Mouse (Mus musculus) lung, adult 2 months (tissue): ENCODE results near the gene 1700012B09Rik. TPM values are rescaled to one million over a fixed set of nuclear protein-coding genes. Genes with fewer than 3 reads are reported as not detected.

Experiments used
- DNase-seq: peaks from one replicate; pipeline ENCODE4 v3.0.0; 2022
- H3K4me1 ChIP-seq: fragments of 200-500 bp; 2 replicates; pipeline ENCODE4 v1.6.1; 2011; ENCODE audit warnings: low read length; ENCODE audit not compliant: control insufficient read depth, insufficient read depth
- H3K4me3 ChIP-seq: fragments of 200-500 bp; replicated peaks from 2 replicates; pipeline ENCODE3; 2011; ENCODE audit warnings: low read depth, mild to moderate bottlenecking, control low read depth, low read length; ENCODE audit errors: extremely low read depth
- CTCF ChIP-seq: fragments of 200-500 bp; IDR thresholded peaks from 2 replicates; pipeline ENCODE4 v1.5.1; 2011; ENCODE audit warnings: mild to moderate bottlenecking, low read length, control low read depth; ENCODE audit not compliant: insufficient read depth
- POLR2A ChIP-seq: fragments of 200-500 bp; IDR thresholded peaks from 2 replicates; pipeline ENCODE4 v1.6.1; 2011; ENCODE audit warnings: low read depth, mild to moderate bottlenecking, control low read depth, low read length, borderline replicate concordance; ENCODE audit errors: extremely low read depth
- WGBS: fragments of 180-500 bp; shearing (Covaris S2); methylation state at CpG from one replicate; pipeline ENCODE4 v1.1.7; 2018; 5-methylcytosine and 5-hydroxymethylcytosine counted together
- polyA plus RNA-seq: library from polyadenylated mRNA; depleted of rRNA; stranded (reverse); fragments of >200 nt; gene quantifications from 2 replicates; pipeline ENCODE4 v1.2.3, GENCODE M21; 2012

1700012B09Rik gene
- polyA plus RNA-seq, 1 experiment: 0.72 TPM

DNA sequence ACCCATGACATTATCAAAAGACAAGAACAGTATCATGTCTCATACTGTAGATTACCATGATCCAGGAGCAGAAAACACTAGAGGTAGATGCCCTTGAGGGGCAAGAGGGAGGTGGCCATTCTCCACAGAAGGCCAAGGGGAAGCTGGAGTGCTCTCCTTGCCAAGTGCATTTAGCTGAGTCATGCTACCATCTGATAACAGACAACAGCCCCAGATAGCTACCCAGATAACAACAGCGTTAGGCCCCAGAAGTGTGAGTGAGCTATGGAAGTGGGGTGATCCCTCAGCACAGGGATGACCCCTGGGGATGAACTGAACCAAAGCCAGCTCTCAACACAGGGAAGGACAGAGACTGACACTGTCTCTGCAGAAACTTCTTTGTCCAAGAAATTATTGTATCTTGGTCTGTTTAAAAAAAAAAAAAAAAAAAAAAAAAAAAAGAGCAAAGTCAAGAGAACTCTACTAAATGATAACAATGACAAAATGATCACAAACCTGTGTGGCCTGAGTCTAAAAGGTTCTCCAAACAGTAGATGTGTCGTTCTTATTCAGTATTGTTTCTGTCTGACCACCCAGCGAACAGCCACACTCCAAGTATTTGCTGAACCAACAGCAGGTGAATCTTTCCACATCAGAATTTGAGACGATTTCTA, 31.2 kb downstream of the 1700012B09Rik start:
- Histone ChIP-seq H3K4me3 (no peak overlapping the region), H3K4me1 (peaks cover 6% of the 10 kb centered on the region)
- WGBS: 62% methylated on average over 4 of the region's 4 CpGs
- no peak for DNase-seq
- no peak for TF ChIP-seq CTCF
- no peak for TF ChIP-seq POLR2A

DNA sequence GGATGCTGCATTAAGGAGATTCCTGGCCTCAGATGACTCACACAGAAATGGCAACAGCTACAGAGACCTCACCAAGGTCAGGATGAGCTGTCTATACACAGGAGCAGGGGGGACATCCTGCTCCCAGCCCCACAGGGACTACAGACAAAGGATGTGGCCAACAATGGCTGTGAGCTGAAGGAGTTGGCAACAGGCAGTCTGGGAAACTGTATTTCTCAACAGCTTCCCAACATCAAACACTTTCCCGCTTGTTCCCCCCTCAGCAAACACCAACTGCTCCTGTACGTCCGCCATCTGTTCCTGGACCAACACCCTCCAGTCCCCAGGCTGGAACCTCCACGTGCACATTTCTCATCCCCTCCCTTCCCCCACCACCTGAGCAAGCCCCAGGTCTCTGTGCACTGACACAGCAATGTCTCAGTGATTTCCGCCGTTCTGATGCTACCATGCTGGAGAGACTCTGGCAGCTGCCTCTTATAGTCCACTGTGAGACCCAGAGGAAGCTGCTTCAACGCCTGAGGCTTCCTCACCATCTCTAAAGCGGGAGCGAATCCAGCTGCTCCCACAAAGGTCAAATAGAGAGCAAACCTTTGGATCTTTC, 39.8 kb downstream of the 1700012B09Rik start:
- WGBS: 27% methylated on average over 9 of the region's 9 CpGs
- DNase-seq: no peak

DNA sequence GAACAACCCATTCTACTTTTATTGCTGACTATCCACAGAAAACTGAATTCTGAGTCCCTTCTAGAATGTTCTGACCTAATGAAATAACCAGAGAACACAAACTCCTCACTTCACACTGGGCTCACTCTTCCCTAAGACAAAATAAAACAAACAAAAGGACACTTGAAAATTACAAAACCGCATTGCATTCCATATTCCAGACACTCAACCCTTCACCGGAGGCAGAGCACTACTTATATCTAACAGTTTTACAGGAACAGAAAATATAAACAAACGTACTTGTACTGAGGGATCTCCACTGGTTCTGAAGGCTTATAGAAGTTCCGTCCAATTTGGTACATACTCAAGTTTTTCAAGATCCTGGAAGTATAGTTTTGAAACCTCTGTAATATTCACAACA, 42.5 kb downstream of the 1700012B09Rik start:
- H3K4me1 ChIP-seq: peaks cover 8% of the 10 kb centered on the region
- TF ChIP-seq POLR2A (no peak), CTCF (no peak)
- H3K4me3 ChIP-seq: no peak overlapping the region
- DNase-seq: no peak
- 52% methylated on average over 4 of the region's 4 CpGs for WGBS

More for the DNA sequence above, 39.8 kb downstream of the 1700012B09Rik start:
- H3K4me1 ChIP-seq: peaks cover 8% of the 10 kb centered on the region
- no peak overlapping the region for H3K4me3 ChIP-seq
- TF ChIP-seq CTCF: no peak
- TF ChIP-seq POLR2A: no peak

DNA sequence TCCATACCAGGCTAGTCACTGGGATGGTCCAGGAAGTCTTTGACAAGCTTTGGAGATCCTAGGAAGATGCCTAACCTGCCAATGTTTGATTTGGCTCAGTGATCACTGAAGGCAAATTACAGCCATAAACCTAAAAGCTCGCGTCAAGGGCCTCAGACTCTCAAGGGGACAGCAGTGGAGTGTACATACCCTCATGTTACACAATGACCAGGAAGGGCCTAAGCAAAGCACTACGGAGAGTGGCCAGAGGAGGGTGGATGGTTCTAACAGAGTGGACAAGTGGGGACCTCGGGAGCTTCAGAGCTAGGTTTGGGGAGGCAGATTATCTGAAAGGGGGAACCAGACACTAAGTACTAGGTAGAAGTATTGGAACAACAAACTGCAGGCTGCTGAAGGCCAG, 44.2 kb downstream of the 1700012B09Rik start:
- WGBS: 69% methylated on average over 4 of the region's 4 CpGs
- TF ChIP-seq POLR2A: no peak
- no peak for TF ChIP-seq CTCF
- no peak for DNase-seq
- no peak overlapping the region for H3K4me3 ChIP-seq
- H3K4me1 ChIP-seq: peaks cover 8% of the 10 kb centered on the region

DNA sequence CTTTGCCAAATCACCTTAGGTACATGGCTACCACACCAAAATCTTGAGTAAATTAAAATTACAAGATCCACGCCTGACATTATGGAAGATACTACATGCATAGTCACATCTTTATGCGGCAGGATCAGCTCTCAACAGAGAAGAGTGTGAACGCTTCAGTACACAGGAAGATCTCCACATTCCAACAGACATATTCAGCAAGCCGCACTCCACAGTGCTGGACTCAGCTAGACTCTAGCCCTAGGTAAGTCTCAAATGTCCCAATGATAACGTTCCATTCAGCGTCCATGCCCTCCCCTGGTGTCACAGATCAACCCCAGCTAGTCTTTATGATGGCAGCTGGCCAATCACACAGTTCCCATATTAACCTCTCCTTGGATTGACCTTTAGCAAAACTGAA, 44.8 kb downstream of the 1700012B09Rik start:
- Histone ChIP-seq H3K4me3 (no peak overlapping the region), H3K4me1 (peaks cover 5% of the 10 kb centered on the region)
- WGBS: 82% methylated on average over 6 of the region's 6 CpGs
- no peak for DNase-seq
- TF ChIP-seq POLR2A (no peak), CTCF (no peak)

DNA sequence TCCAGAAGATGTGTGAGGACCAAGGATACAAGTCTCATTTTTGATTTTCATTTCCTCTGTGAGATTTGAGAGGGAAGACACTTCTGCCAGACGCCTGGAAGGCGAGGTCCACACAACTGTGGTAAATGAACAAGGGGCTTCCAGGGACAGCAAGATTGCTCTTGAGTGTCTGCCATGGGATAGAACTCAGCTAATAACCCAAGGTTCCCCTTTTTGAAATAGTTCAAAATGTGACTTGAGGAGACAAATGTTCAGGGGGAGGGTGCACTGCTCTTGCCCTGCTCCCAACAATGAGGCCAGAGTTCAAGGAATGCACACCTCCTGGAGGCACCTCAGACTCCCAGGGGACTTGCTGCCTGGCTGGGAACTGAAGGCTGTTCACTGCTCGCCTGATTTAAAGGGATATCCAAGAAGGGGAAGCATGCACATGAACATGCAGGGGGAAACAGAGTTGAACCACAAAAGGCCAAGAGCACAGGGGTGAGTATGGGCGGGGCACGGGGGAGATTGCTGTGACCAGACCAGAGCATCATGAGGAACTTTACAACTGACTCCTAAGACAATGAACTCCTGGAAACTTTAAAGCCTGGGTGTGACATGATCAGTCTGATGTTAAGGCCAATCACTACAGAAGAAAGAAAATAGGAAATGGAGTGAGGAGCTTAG, 45.9 kb downstream of the 1700012B09Rik start:
- Histone ChIP-seq H3K4me1 (0 out of 2 replicates have a peak, but pooled peaks cover 2% of the 10 kb centered on the region), H3K4me3 (no peak overlapping the region)
- DNase-seq: no peak
- WGBS: 76% methylated on average over 5 of the region's 5 CpGs
- no peak for TF ChIP-seq POLR2A
- no peak for TF ChIP-seq CTCF

DNA sequence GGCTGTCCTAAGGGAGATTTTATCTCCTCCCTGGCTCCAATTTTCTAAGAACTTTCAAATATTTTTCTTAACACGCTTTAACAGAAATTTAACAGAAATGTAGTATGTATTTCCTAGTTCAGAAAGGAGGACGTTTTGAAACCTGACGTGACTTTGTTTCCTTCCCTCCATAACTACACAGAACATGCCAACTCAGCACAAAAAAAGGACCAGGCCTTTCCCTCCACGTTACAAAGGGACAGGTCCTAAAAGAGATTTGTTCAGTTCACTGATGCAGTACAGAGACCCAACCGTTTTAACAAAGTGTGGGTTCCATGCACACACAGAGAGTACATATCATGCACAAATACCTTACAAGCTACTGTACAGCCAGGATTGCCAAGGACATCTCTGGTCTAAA, 49.2 kb downstream of the 1700012B09Rik start:
- TF ChIP-seq CTCF (no peak), POLR2A (no peak)
- 79% methylated on average over 5 of the region's 5 CpGs for WGBS
- Histone ChIP-seq H3K4me3 (no peak overlapping the region), H3K4me1 (peaks cover 4% of the 10 kb centered on the region; the same call in 1 of the 2 replicates)
- no peak for DNase-seq

DNA sequence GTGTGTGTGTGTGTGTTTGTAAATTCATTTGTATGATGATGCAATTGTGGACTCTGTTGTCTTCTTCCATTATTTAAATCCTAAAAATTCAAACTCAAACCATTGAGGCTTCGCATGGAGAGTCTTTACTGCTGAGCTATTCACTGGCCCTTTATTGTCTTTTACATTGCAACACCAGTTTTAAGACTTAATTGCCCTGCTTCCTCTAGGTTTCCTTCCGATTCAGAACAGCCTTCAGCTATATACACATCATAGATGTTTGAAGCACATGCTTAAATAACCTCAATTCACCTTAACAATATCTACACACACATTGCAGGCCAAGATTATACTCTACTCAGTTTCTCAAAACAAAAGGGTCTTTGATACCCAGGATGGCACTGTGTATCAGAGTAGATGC, 50.4 kb downstream of the 1700012B09Rik start:
- Histone ChIP-seq H3K4me3 (no peak overlapping the region), H3K4me1 (peaks cover 4% of the 10 kb centered on the region; the same call in 1 of the 2 replicates)
- TF ChIP-seq POLR2A (no peak), CTCF (no peak)
- WGBS: 72% methylated on average over 2 of the region's 2 CpGs
- no peak for DNase-seq

DNA sequence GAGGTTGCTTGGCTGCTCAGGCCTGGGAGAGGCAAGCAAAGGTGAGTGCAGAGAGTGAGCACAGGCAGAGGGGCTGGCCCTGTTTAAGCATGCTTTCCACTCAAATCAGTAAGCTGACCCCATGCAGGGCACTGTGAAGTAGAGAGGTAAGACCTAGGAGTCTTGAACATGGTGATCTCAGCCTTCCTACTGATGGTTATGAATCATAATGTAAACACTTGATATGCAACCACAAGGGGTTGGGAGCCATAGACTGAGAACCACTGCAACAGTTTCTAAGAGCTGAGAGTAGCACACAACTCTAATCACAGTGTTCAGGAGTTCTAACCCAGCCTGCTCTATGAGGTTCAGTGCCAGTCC, 52.5 kb downstream of the 1700012B09Rik start:
- no peak for DNase-seq

DNA sequence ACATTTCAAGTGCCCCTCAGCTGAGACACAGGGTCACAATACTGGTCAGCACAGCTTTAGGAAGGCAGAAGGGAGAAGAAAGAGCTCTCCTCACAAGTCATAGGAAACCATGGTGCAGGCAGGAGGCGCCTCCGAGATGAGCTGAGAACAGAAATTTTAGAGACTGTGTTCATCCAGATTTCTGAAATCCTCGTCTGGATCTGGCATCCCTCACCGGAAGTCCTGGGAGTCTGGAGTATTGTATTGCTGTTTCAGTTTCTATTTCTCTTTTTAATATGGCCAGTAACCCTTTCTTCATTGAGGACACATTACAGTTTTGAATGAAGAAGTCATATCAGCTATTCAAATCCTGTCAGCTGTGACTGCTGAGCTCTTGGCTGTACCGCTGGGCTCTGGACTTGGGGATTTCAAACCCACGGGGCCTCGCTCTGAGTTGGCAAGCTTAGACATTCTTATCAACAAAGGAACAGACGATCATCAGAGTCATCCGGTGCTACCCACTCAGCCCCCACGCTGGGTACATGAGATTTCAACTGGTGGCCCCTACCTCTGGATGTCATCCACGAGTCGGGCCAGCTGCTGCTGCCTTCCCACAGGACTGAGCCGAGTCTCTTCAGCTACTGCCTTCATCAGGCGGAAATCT, 53.0 kb downstream of the 1700012B09Rik start:
- DNase-seq: peak; percentile 45
- WGBS: 14% methylated on average over 14 of the region's 14 CpGs
- H3K4me1 ChIP-seq: peaks cover 4% of the 10 kb centered on the region; the same call in 1 of the 2 replicates
- H3K4me3 ChIP-seq: peak overlapping the region; percentile 58
- TF ChIP-seq POLR2A (no peak), CTCF (no peak)

More for the DNA sequence above, 52.5 kb downstream of the 1700012B09Rik start:
- TF ChIP-seq CTCF (no peak), POLR2A (no peak)
- Histone ChIP-seq H3K4me3 (peak overlapping the region; percentile 58), H3K4me1 (peaks cover 4% of the 10 kb centered on the region; the same call in 1 of the 2 replicates)
